Mouse (Mus musculus) gastrocnemius, postnatal 25 days (tissue): ENCODE results near the gene Cerkl. TPM values are rescaled to one million over a fixed set of nuclear protein-coding genes. Genes with fewer than 3 reads are reported as not detected.

Experiments
- DNase-seq: peaks from one replicate; pipeline ENCODE4 v3.0.0; 2022
- total RNA-seq, 2 experiments: library from RNA; stranded (reverse); gene quantifications; 1 replicate in 1 of 2; 2 replicates in 1 of 2; pipeline ENCODE4 v1.2.3; 2021

Cerkl gene
- total RNA-seq, 2 experiments from 2014 or later, result 1.2 TPM; not detected in 1

DNA sequence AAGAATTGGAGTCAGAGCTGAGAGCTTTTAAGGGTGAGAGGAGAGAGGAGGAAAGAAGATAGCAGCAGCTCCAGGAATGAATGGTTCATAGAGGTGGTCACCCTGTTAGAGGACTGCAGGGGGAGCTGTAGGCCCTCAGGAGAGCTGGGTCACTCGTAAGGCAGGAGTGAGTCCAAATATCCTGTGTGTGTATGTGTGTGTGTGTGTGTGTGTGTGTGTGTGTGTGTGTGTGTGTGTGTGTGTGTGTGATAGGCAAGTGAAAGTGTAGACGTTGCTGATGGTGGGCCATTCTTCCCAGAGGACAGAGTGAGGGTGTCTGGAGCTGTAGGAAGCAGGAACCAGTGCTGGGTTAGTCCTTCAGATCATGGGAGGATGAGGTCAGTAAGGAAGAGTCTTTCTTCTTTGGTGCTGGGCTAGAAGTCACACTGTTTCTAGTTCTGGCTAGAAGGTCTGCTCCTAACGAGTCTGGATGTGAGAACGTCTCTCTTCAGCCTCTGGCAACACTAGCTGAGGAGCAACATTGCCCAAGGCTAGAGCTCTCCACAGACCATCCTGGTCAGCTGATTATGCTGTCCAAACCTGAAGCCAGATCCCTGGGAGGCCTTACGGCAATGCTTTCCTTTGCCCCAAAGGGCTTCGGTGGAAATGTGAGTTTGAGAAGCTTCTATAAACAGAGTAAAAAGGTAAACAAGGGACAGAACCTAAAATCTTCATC, 83.9 kb downstream of the Cerkl start:
- DNase-seq, result no peak

DNA sequence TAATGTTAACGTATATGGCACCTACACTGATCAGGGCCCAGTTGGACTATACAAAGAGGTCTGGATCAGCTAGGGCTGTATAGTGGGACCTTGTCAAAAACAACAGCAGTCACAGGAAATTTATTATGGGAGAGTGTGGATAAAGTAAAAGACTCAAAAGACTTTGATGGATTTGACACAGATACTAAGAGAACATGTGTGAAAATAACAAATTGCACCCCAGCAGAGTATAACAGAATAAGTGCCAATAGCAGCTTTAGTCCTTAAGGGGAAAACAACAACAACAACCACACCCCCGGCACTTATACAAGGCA, 84.5 kb downstream of the Cerkl start:
- no peak for DNase-seq

DNA sequence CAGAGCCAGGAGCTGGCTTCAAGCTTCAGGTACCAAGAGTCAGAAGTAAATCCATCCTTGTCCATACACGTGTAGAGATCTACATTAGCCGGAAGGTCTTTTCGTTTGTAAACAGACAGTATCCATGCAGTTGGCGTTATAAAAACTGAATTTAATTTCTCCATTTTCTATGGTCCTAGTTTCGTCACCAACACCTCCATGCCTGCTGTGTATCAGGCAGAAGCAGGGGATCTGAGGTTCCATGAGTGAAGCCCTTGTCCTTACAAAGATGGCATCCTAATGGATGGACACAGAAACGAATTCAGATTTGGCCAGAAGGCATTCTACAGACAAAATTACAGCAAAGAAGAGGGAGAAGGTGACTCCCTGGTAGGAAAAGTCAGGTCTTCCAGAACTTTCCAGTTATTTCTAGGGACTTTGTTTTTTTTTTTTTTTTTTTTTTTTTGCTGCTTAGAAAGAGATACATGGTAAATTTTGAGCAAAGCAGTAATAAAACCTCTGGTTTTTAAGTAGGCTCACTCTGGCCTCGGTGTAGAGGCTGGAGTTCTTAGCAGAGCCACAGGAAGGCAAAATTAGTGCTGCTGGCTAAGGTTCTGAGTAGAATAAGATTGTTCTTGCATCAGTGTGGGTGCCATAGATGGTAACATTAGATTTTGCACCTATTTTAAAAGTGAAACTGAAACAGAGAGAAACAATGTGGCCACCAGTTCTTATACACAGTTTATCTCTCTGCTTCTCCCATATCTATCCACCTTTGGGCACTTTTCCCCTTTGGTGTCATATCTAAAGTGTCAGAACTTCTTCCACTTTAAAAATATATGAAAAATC, 85.0 kb downstream of the Cerkl start:
- DNase-seq, result no peak

DNA sequence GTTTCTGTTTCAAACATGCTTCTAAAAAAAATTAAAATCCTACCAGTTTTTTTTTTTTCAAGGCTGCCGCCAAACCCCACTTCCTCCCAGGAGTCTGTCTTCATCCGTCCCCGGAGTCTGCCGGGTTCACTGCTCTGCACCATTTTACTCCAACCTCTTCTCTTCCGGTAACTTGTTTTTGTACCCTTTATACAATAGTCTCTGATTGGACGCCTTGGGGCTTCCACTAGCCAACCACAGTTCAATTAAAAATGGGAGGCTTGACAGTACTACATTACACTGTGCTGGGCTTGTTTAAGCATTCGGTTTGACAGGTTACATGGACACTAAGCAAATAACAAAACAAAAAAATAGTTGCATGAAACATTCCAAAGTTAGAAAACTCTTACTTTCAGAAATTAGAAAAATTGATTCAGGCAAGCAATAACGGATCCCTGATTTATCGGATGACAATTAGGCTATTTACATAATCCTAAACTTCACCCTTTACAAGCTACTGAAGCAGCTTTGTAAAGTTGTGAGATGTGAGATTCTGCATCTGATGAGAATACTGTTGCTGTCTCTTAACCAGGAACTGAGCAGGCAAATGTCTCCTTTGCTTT, 85.8 kb downstream of the Cerkl start:
- no peak for DNase-seq

DNA sequence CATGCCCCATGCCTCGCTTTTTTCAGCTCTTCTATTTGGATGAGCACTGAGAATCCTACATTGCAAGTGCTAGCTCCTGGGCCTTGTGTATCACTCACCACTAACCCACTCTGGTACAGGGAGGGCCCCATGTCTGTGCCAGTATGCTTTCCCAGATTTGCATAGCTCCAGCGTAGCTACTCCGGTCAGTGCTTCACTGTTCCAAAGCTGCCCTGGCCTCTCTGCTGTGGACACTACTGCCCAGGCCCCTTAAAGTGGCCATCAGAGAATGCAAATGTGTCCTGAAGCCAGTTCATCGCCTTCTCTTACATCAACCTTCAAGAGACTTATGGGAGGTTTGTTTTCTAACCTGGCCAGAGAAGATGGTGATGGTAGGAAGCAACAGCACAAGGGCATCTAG, 86.7 kb downstream of the Cerkl start:
- DNase-seq, result no peak

DNA sequence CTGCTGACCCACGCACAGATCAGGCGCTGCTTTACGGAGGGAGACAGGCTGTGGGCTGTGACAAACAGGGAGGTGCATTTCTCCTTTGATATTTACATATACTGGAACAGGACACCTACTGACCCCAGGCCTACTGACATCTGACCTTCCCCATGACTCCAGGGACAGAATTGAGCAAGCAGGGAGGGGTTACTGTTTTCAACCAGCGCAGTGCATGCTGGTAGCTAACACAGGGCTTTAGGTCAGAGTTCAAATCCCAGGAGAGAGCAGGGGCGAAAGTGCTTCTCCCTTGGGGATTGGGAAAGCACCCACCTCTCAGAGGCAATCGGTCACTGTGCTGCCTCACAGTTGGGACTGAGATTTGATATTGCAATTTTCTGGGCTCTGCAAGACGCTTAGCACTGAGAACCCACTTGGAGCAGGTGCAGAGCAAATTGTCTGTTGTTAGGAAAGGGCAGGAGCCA, 87.5 kb downstream of the Cerkl start:
- DNase-seq, result no peak

DNA sequence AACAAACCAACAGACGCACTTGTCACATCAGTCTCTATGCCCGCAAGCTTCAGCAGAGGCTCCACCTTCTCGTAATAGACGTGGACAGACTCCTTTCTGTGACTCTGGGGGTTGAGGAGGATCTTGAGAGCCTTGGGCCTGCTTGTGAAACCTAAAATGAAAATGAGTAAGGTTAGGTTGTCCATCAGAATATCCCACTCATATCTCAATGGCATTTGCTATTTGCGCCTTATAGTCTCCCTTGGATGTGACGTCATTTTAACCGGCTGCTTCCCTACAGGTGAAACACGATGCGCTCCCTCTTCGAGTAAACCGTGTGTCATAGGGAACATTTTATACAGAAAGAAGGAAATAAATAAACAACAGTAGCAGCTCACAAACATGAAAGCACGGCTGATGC, 87.9 kb downstream of the Cerkl start:
- DNase-seq, result no peak

DNA sequence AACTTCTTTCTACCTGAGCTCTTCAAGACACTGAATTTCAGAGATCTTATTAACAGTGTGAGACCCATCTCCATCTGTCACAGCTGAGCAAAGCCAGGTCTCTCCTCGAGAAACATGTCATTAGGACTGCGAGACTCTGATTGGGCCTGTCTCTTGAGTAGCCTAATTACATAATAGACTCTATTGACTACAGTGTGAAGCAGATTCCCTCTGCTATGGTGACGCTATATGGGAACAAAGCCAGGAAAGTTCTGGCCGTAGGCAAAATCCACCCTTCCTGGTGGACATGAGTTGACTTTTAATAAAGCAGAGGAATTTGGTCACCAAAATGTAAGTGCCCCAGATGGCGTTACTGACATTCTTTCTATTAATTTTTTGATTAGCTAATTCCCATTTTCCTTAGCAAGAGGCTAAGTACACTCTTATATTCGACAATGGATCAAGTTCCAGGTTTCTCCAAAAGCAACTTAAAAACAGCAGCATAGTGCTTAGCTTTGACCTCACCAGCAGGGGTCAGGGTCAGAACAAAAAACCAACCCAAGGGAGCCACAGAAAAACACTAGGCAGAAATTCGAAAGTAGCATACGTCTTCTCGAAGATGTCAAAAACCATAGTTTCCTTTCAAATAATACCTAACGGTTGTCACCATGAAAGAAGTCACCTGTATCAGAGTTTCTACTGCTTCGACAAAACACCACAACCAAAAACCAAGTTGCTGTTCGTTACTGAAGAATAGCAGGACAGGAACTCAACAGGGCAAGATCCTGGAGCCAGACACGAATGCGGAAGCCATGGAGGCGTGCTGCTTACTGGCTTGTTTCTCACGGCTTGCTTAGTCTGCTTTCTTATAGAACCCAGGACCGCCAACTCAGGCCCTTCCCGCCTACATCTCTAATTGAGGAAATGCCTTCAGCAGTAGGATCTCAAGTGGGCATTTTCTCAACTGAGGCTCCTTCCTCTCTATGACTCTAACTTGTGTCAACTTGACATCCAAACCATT, 88.8 kb downstream of the Cerkl start:
- DNase-seq, result no peak

DNA sequence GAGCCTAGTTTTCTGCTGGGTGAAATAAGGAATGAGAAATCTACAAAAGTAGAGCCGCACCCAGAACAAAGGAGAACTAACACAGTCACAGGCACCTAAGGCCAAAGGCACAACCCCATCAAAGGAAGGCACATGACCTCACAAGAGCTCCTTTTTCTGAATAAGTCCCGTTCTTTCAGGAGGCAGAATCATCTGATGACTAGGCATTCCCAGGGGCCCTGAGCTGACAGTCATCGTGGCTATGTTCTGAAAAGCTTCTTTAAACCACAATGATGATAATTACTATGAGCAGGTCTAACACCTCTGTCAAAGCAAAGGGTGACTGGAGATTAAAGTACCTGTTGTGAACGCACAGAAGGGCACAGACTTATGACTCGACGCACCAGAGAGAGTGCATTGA, 92.7 kb downstream of the Cerkl start:
- DNase-seq, result no peak

DNA sequence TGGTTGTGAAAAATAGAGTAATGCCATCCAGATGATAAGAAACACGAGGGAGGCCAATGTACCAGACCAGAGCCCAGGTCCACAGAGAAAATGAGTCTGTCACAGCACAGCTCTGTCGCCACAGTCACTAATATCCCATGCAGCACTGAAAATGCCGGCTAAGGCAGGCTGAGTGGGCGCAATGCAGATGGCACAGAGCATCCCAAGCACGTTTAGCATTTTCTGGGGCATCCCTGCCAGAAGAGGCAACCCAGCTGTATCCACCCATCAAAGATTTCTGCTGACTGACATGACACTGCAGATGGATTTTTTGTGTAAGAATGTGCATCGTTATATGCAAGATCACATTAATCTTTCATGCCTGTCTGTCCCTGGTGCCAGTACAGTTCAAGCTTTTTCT, 94.6 kb downstream of the Cerkl start:
- DNase-seq, result no peak

DNA sequence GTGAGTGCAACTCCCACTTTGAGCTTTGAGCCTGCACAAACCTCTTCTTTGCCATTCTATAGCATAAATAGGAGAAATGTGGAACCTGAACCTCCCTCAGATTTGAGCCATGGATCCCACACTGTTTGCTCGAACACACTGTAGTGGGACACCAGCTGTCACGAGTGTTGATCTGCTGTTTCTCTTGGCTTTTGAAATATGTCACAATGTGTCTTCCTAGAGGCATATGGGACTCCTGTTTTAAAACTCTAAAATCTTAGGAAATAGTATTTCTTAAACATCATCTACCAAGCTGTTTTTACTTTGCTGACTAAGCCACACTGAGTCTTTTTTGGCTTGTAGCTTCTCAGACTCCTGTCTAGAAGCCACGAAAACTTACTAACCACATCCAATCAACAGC, 98.8 kb downstream of the Cerkl start:
- DNase-seq, result no peak

DNA sequence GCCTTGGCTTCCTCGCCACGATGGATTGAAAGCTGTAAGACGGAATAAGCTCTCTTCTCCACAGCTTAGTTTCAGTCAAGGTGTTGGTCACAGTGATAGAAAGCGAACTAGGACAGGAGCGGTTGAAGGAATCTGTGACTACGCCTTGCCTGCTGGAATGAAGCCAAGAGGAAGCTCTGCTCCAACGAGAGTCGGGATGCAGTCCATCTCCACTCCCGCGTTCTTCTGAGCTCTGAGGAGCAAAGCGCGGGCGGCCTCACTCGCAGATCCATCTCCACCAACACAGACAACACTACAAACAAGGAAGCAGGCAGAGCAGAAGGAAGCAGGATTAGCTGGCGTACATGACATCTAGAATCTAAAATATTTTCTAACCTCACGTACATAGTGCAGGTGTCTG, 101.8 kb downstream of the Cerkl start:
- DNase-seq, result no peak

DNA sequence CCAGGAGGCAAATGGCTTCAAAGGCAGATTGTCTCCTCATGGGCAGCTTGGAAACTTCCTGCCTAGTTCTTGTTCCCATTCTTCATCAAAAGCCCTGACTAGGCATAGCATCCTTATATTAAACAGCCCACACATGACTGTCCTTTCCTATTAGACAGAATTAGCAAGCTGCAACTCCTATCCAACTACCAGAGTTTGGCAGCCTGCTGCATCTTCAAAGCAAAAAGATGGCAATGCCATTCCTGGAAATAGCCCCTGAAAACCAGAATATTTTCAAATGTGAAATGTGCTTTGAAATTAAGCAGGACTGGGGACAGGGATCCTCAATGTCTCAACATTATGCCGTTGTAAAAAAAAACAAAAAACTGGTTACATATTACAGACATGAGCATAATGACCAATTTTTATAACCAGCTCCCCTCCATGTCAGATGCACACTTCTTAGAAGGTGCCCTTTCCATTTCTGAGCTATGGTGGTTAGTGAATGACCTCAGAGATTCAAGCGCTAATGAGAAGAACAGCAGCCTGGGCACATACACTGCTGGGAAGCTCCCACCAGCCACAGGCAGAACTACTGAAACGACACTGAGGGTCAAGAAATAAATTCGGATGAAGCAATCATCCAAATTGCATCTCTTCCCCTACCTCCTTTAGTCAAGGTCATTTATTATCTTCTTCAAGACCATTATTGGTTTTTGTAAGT, 104.3 kb downstream of the Cerkl start:
- DNase-seq, result no peak

DNA sequence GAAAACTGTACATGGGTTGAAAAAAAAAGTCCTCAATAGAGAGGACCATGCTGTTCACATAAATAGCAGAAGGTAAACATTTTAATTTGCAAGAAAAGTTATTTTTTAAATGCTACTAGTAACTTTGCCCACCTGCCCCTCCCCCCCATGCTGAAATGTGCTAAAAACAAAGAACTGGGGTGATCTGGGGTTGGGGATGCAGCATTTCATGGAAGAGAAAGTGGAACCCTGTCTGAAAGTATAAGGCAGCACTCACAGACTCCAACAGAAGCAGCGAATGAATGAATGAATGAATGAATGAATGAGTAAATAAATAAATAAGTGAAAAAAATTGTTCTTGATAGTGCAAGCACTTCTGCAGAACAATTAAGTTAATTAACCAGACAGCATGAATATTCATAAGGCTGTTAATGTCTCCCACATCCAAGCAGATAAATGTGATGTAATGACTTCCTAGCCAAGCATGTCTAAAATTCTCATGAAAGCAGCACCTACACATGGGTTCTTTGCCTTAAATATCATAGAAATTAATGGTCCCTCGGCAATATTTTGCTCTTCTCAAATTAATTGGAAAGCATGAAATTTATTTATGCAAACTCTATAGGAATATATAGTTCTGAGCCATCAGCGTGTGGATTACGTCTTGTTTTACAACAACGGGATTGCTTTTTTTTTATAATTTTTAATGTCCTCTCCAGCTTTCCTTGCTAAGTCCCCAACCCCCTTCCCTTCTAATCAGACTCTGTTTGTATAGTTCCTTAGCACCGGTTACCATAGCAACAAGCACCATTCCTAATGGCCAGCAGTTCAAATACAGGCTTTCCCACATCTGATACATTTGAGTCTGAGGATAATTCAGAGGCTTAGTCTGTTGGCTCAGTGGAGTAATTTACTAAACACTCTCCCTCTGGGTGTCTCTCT, 105.1 kb downstream of the Cerkl start:
- DNase-seq, result no peak

DNA sequence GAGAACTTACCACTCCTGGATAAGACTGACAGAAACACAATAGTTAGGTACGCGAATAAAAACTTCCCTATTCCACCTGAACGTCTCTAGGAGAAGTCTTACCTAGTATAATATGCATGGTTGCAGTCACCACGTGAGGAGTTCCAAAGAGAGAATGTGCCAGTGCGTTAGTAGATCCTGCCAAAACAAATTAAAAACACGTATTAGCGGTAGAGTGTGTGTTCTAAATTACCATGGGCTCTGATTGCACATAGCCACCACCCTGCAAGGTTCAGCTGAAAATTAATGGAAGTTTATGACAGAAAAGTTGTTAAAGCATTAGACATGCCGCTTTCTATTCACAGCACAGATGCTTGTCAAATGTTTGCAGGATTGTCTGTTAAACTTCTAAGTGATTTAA, 113.5 kb downstream of the Cerkl start:
- no peak for DNase-seq

DNA sequence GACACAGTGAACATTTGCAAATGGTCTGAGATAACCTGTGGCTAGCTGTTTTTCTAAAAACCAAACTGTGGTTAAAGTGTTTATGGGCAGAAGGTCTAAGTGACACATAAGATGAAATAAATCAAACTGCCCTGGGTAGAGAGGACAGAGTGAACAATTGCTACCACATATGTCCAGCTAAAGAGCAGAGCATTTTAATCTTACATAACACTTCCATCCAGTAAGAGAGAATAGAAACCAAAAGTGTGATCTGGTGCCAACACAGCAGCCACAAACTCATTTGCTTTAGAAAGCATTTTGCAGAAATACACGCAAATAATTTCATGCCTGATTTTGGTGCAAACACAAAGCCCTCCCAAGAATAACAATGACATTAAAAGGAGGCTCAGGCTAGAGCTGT, 117.6 kb downstream of the Cerkl start:
- DNase-seq, result no peak

DNA sequence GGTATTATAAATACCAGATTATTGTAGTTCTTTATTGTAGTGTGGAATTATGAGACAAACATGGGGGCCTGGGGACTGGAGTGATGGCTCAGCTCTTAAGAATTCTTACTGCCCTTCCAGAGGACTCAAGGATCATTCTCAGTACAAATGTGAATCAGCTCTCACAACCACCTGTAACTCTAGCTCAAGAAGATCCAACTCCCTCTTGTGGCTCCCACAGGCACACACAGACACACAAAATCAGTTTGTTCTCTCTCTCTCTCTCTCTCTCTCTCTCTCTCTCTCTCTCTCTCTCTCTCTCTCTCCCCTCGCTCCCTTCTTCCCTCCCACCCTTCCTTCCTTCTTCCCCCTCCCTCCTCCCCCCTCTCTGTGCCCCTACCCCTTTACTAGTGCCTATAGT, 120.4 kb downstream of the Cerkl start:
- no peak for DNase-seq

DNA sequence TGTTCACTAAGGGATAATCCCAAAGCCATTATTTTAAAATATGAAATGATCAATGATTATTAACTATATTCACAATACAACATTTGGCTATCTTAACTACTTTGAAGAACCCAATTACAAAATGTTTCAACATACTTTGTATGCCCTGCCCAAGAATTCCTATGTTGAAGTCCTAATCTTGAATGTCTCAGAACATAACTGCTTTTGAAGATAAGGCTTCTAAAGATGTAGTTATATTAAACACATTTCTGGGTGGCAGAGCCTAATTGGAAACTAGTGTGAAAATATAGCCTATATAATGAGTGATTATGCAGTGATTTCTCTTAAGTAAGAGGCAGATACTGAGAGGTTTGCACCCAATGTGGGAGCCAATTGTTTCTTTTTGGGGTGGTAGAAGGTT, 121.9 kb downstream of the Cerkl start:
- no peak for DNase-seq

DNA sequence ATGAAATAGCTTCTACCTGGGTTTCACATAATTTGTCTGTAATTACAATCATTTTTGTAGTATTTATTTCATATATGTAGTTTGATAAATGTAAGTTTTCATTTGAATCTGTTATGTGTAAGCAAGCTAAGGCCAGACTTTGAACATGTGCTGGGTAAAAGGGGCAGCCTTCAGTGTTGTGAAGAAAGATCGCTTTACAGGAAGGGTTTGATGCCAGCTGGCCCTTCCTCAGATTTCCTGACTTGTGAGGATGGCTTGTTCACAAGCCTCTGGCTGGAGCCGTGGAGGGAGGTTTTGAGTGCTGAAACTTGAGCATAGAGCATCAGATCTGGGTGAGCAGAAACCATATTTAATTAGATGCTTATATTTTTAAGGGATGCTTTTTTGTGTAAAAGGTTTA, 128.5 kb downstream of the Cerkl start:
- DNase-seq, result no peak

DNA sequence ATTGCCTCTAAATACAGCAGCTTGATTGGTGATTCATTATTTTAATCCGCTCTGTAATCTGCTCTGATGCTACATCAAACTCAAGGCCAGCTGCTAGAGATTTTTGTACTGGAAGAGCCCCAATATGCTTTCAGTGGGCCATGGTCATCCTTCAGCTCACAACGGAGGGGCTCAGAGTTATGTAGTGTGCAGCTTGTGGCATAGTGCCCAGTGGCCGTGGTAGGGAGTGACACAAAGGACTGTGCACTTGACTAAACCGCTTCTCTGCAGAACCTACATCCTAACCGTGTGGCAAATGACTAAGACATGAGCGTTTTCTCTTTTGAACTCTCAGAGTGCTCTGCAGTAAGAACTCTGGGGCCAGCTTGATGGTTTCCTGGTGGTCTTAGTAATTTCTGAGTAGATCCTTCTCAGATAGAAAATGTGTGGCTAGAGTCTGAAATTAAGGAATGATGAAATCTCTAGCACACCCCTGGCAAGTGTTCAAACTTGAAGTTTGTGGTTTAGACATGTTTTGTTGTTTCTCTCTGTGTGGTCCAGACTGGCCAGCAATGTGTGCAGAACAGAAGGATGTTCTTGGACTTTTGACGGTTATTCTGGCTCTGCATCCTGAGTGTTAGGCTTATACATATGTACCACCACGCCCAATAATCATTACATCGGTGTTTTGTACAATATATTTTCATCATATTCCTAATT, 140.3 kb downstream of the Cerkl start:
- DNase-seq, result no peak
